Comparison of ENCODE assay signal across 8 mouse cellular contexts in the genomic region with DNA sequence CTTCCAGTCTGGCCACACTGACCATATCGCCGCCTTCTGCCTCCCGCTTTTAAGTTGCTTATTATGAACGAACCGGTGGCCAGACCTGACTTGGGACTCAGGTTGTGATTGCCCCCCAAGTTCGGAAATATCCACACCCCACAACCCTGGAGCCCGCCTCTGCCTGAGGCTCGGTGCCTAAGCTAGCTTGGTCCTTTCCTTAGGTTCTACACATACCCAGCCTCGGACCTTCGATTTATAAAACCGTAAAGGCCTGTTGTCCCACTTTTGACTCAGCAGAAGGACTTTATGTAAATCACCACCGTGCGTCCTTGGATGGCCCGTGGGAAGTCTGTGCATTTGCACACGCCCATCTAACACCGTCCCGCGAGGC. TPM values are rescaled to one million over a fixed set of nuclear protein-coding genes. Genes with fewer than 3 reads are reported as not detected.
DNase-seq lines count a peak whose midpoint lies in the region; ATAC-seq and TF ChIP-seq lines count a peak whose summit lies in the region.

No protein-coding gene starts in this region.

- peak overlapping the region; percentile 85 for H3K27ac ChIP-seq in lung, embryonic 16.5 days (ENCODE audit: low read length)
- H3K27ac ChIP-seq in embryonic fibroblast, embryonic 13.5 days (ENCODE audit: insufficient read depth, low read length): peak overlapping the region; percentile 54
- peak overlapping the region; percentile 80; the same call in 1 of the 2 replicates for H3K27ac ChIP-seq in limb, embryonic 12.5 days
- peak overlapping the region; percentile 58 for H3K27ac ChIP-seq in small intestine, adult 2 months (ENCODE audit: insufficient read depth, low read depth, low read length)

- H3K36me3 ChIP-seq in lung, embryonic 16.5 days (ENCODE audit: control insufficient read depth, insufficient read depth, low read length): peaks cover 16% of the 10 kb centered on the region
- H3K36me3 ChIP-seq in limb, embryonic 12.5 days: peaks cover 27% of the 10 kb centered on the region
- peaks cover 20% of the 10 kb centered on the region for H3K36me3 ChIP-seq in small intestine, adult 2 months (ENCODE audit: control insufficient read depth, insufficient read depth, low read length)

- H3K9ac ChIP-seq in lung, embryonic 16.5 days (ENCODE audit: low read length): peak overlapping the region; percentile 91
- peak overlapping the region; percentile 88 for H3K9ac ChIP-seq in limb, embryonic 12.5 days (replicated peaks)

- H3K9me3 ChIP-seq in lung, embryonic 16.5 days (ENCODE audit: control insufficient read depth, low read length): no peaks in the 10 kb centered on the region
- no peaks in the 10 kb centered on the region for H3K9me3 ChIP-seq in limb, embryonic 12.5 days

- H3K4me2 ChIP-seq in lung, embryonic 16.5 days (ENCODE audit: low read depth, low read length): peak overlapping the region; percentile 87
- H3K4me2 ChIP-seq in limb, embryonic 12.5 days: peak overlapping the region; percentile 88

- no peak for TF ChIP-seq CTCF in embryonic fibroblast, embryonic 13.5 days (IDR thresholded peaks at IDR 0.05; ENCODE audit: borderline replicate concordance, insufficient read depth, low read length)
- no peak for TF ChIP-seq CTCF in small intestine, adult 2 months (IDR thresholded peaks at IDR 0.05; ENCODE audit: extremely low read depth, insufficient read length, insufficient replicate concordance, low read depth, low read length)

- H3K4me1 ChIP-seq in lung, embryonic 16.5 days (replicated peaks; ENCODE audit: control insufficient read depth, insufficient read depth, low read length): peaks cover 9% of the 10 kb centered on the region
- H3K4me1 ChIP-seq in embryonic fibroblast, embryonic 13.5 days (ENCODE audit: control insufficient read depth, insufficient read depth, low read length): peaks cover 3% of the 10 kb centered on the region; the same call in 1 of the 2 replicates
- H3K4me1 ChIP-seq in limb, embryonic 12.5 days (replicated peaks): peaks cover 11% of the 10 kb centered on the region
- peaks cover 10% of the 10 kb centered on the region; the same call in 1 of the 2 replicates for H3K4me1 ChIP-seq in small intestine, adult 2 months (ENCODE audit: control insufficient read depth, insufficient read depth, insufficient read length, low read length)

- no peak for DNase-seq in lung, postnatal 4 days
- no peak for DNase-seq in gastrocnemius, adult 8-10 months (ENCODE audit: low spot score in 2 of 2)
- DNase-seq in left cerebral cortex, adult 8-10 months (ENCODE audit: low spot score in 2 of 2): no peak

- WGBS in lung, embryonic 16.5 days: 2% methylated on average over 18 of the region's 18 CpGs
- 2% methylated on average over 18 of the region's 18 CpGs for WGBS in limb, embryonic 12.5 days
- 2% methylated on average over 18 of the region's 18 CpGs for WGBS in small intestine, adult 2 months

- no peak for TF ChIP-seq POLR2A in embryonic fibroblast, embryonic 13.5 days (IDR thresholded peaks at IDR 0.05; ENCODE audit: low read depth, low read length)
- no peak for TF ChIP-seq POLR2A in small intestine, adult 2 months (IDR thresholded peaks at IDR 0.05; ENCODE audit: low read depth, low read length)

- no peaks in the 10 kb centered on the region for H3K27me3 ChIP-seq in lung, embryonic 16.5 days (ENCODE audit: control insufficient read depth, insufficient read depth, low read depth, low read length)
- no peaks in the 10 kb centered on the region for H3K27me3 ChIP-seq in limb, embryonic 12.5 days
- H3K27me3 ChIP-seq in small intestine, adult 2 months (ENCODE audit: control insufficient read depth, insufficient read depth, low read length): no peaks in the 10 kb centered on the region

- H3K4me3 ChIP-seq in lung, embryonic 16.5 days (ENCODE audit: low read length): peak overlapping the region; percentile 95
- peak overlapping the region; percentile 78 for H3K4me3 ChIP-seq in embryonic fibroblast, embryonic 13.5 days (ENCODE audit: insufficient read depth, low read length)
- H3K4me3 ChIP-seq in limb, embryonic 12.5 days (replicated peaks): peak overlapping the region; percentile 93
- H3K4me3 ChIP-seq in small intestine, adult 2 months (ENCODE audit: low read depth, low read length): peak overlapping the region; percentile 95

- no peak for ATAC-seq in lung, embryonic 16.5 days (ENCODE audit: low read depth)
- ATAC-seq in limb, embryonic 12.5 days (ENCODE audit: insufficient number of reproducible peaks, insufficient read depth, low FRiP score, low TSS enrichment, low read depth): no peak; the same call in 1 of the 2 replicates
- no peak; the same call in none of the 2 replicates for ATAC-seq in frontal cortex, adult (ENCODE audit: low TSS enrichment)

RNA-seq across cellular contexts. Expression of a gene that starts 0.2 kb away (rescaled TPM):
- 464 and 486 TPM in 2 replicates for polyA plus RNA-seq in lung, embryonic 16.5 days (2015; fragmentation: Nextera tagmentation; extraction: Ambion mirVana)
- 165 and 245 TPM in 2 replicates for polyA plus RNA-seq in embryonic fibroblast, embryonic 13.5 days (2011; ENCODE audit: insufficient read length, low read depth, missing spikeins)
- polyA plus RNA-seq in limb, embryonic 12.5 days (2016; fragmentation: Nextera tagmentation; extraction: Ambion mirVana): 489 and 511 TPM in 2 replicates
- 8.8 and 18.7 TPM in 2 replicates for polyA plus RNA-seq in small intestine, adult 2 months (2012; rRNA removed)
- total RNA-seq in gastrocnemius, adult 8-10 months (2022): 100 to 1,000 TPM; 128 to 135 (median 130) TPM
- 100 to 1,000 TPM; 141 to 181 (median 153) TPM for total RNA-seq in left cerebral cortex, adult 8-10 months (2022)

RNA-seq across cellular contexts. Expression of a gene that starts 34.6 kb away (rescaled TPM):
- 5.0 and 6.2 TPM in 2 replicates for polyA plus RNA-seq in lung, embryonic 16.5 days (2015; fragmentation: Nextera tagmentation; extraction: Ambion mirVana)
- polyA plus RNA-seq in embryonic fibroblast, embryonic 13.5 days (2011; ENCODE audit: insufficient read length, low read depth, missing spikeins): 0.58 and 2.1 TPM in 2 replicates
- polyA plus RNA-seq in limb, embryonic 12.5 days (2016; fragmentation: Nextera tagmentation; extraction: Ambion mirVana): 1.6 and 2.2 TPM in 2 replicates
- 83.8 and 259 TPM in 2 replicates for polyA plus RNA-seq in small intestine, adult 2 months (2012; rRNA removed)
- 10 to 100 TPM in 2 of 4 experiments, 1 to 10 TPM in 2; 7.3 to 12.0 (median 9.9) TPM for total RNA-seq in gastrocnemius, adult 8-10 months (2022)
- total RNA-seq in left cerebral cortex, adult 8-10 months (2022): 10 to 100 TPM in 1 of 4 experiments, 1 to 10 TPM in 3; 8.6 to 11.2 (median 9.2) TPM

Comparison
In these comparisons a context has a peak if more than half of its experiments do, and no peak if none do; other contexts are left out.
1. RNA of a gene that starts 34.6 kb away (polyA plus RNA-seq): 83.8 to 259 TPM in small intestine, adult 2 months; 5.0 to 6.2 TPM in lung, embryonic 16.5 days, 0.58 to 2.1 TPM in embryonic fibroblast, embryonic 13.5 days and 1.6 to 2.2 TPM in limb, embryonic 12.5 days; every median in the first group is over 10 times any median in the second.
2. Peak in every context shown above with its lines, with median percentiles within 50 percentile points of each other: H3K27ac ChIP-seq and H3K4me3 ChIP-seq.